Mouse (Mus musculus) ES-E14 (cell line): ENCODE results near the gene Senp1.

Source experiments
- CHD2 ChIP-seq: IDR thresholded peaks from 2 replicates; pipeline ENCODE4 v1.6.1; 2014; ENCODE audit warnings: mild to moderate bottlenecking, low read depth, low read length, inconsistent platforms
- ZC3H11A ChIP-seq: IDR thresholded peaks from 2 replicates; pipeline ENCODE4 v1.6.1; 2012; ENCODE audit warnings: low read depth, mild to moderate bottlenecking, inconsistent platforms, low read length, borderline replicate concordance
- ZNF384 ChIP-seq: IDR thresholded peaks from 2 replicates; pipeline ENCODE4 v1.6.1; 2012; ENCODE audit warnings: low read depth, low read length, inconsistent platforms

GRCm38 (mm10) chr15:98029798-98030197 lies 63.7 kb downstream of the Senp1 start:
- TF ChIP-seq ZNF384: no peak
- TF ChIP-seq ZC3H11A: no peak
- no peak for TF ChIP-seq CHD2
